Mouse (Mus musculus): ENCODE data around the gene Enox1.

DNA sequence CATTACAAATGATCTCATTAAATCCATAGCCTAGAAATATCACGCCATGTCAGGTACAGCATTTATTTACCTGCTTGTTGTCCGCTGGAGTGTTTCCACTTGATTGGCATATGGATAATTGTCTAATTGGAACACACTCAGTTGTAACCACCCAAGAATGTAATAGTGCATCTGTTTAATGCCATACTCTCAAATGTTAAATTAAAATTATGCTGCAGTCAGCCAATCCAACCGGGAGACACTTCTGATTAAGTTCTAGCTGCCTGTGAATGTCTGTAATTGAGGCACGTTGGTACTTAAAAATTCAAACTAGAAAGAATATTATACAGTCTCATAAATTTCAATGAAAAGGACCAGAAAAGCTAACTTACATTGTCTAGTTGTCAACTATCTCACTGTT is 502.2 kb downstream of the Enox1 start:
- TF ChIP-seq MAZ (IDR thresholded peaks at IDR 0.05; ENCODE audit: low read depth, low read length) = no peak
- TF ChIP-seq JUND (conservative IDR thresholded peaks at IDR 0.05; ENCODE audit: low read depth, low read length) = no peak
- TF ChIP-seq POLR2AphosphoS2 (IDR thresholded peaks at IDR 0.05; ENCODE audit: low read depth, low read length) = no peak
- TF ChIP-seq POLR2A (IDR thresholded peaks at IDR 0.05; ENCODE audit: low read depth, low read length) = no peak
